Mouse (Mus musculus) neural tube, embryonic 11.5 days (tissue): ENCODE measurements at regions not wholly inside any gene's neighbourhood (a gene's known extent, or its start where the extent isn't known, plus 50 kb on each side); places are given as distances from the start of the nearest gene placed in this dataset.
"Not testable (repeated sequence)": the region's sequence is repeated elsewhere in the genome, so short reads cannot be mapped to it uniquely, and the experiment has no call there.

ENCODE experiments used
- ATAC-seq: fragments of 200-750 bp; cut with Nextera tagmentation; 2 replicates; pipeline ENCODE4 v1.8.0; 2017; ENCODE audit warnings: moderate number of reproducible peaks, mild to moderate bottlenecking, moderate TSS enrichment, moderate library complexity; ENCODE audit not compliant: insufficient read depth, low FRiP score, low TSS enrichment
- DNase-seq: peaks from one replicate; pipeline ENCODE4 v3.0.0-alpha.2; 2015; ENCODE audit warnings: low spot score
- H3K27ac ChIP-seq: fragments of 300-500 bp; sonication (generic); 2 replicates; pipeline ENCODE4 v1.5.1; 2014; ENCODE audit warnings: low read depth, mild to moderate bottlenecking, low read length
- H3K27me3 ChIP-seq: fragments of 300-500 bp; sonication (generic); 2 replicates; pipeline ENCODE4 v1.6.1; 2014; ENCODE audit warnings: mild to moderate bottlenecking, low read length, mixed read lengths; ENCODE audit not compliant: control insufficient read depth, insufficient read depth
- H3K36me3 ChIP-seq: fragments of 300-500 bp; sonication (generic); 2 replicates; pipeline ENCODE4 v1.6.1; 2014; ENCODE audit warnings: mild to moderate bottlenecking, low read length, moderate library complexity, mixed read lengths; ENCODE audit not compliant: control insufficient read depth, insufficient read depth
- H3K4me1 ChIP-seq: fragments of 300-500 bp; sonication (generic); 2 replicates; pipeline ENCODE4 v1.6.1; 2014; ENCODE audit warnings: low read length, mixed read lengths; ENCODE audit not compliant: control insufficient read depth, insufficient read depth
- H3K4me2 ChIP-seq: fragments of 300-500 bp; sonication (generic); 2 replicates; pipeline ENCODE4 v1.6.1; 2014; ENCODE audit warnings: low read depth, mild to moderate bottlenecking, moderate library complexity
- H3K4me3 ChIP-seq: fragments of 300-500 bp; sonication (generic); 2 replicates; pipeline ENCODE4 v1.5.1; 2014; ENCODE audit warnings: low read depth, low read length
- H3K9ac ChIP-seq: fragments of 300-500 bp; sonication (generic); 2 replicates; pipeline ENCODE4 v1.6.1; 2014; ENCODE audit warnings: mild to moderate bottlenecking, low read length
- H3K9me3 ChIP-seq: fragments of 300-500 bp; sonication (generic); 2 replicates; pipeline ENCODE4 v1.6.1; 2016; ENCODE audit warnings: low read length; ENCODE audit not compliant: control insufficient read depth
- WGBS: fragments of 180-500 bp; shearing (Covaris S2); extraction: QIAGEN DNeasy Blood & Tissue Kit; methylation state at CpG from one replicate; pipeline ENCODE4 v1.1.7; 2014; 5-methylcytosine and 5-hydroxymethylcytosine counted together

GRCm38 (mm10) chr9:98228226-98228625, 59.0 kb upstream of the Nmnat3 start:
- ATAC-seq: no peak
- no peak overlapping the region for H3K4me2 ChIP-seq
- no peak overlapping the region for H3K4me3 ChIP-seq
- H3K27me3 ChIP-seq: no peaks in the 10 kb centered on the region
- no peaks in the 10 kb centered on the region for H3K9me3 ChIP-seq
- no peak for DNase-seq
- H3K27ac ChIP-seq: no peak overlapping the region
- H3K36me3 ChIP-seq: no peaks in the 10 kb centered on the region
- no peak overlapping the region for H3K9ac ChIP-seq
- 81% methylated on average over 3 of the region's 3 CpGs for whole genome bisulfite sequencing
- H3K4me1 ChIP-seq: no peaks in the 10 kb centered on the region

DNA sequence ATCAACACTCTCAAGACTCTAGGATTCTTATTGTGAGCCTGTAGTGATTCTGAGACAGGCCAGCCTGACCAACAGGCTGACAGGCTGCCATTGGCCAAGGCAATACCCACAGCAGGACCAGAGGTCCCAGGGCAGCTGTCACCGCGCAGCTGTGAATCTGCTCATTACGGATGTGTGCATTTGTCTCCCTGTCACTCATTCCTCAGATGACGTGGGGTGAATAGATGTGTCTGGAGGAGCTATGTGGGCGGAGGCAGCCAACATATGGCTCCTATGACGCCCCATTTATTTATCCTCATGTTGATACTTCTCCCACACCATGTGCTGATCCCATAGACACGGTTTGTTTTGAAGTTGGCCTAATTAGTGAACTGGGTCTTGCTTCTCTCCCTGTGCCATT, 58.3 kb upstream of the Nmnat3 start:
- H3K9me3 ChIP-seq: no peaks in the 10 kb centered on the region
- no peak for DNase-seq
- H3K4me2 ChIP-seq: no peak overlapping the region
- 61% methylated on average over 7 of the region's 7 CpGs for WGBS
- H3K4me3 ChIP-seq: no peak overlapping the region
- H3K4me1 ChIP-seq: no peaks in the 10 kb centered on the region
- no peak overlapping the region for H3K27ac ChIP-seq
- no peaks in the 10 kb centered on the region for H3K27me3 ChIP-seq
- no peak for ATAC-seq
- no peaks in the 10 kb centered on the region for H3K36me3 ChIP-seq
- no peak overlapping the region for H3K9ac ChIP-seq

- peak; percentile 17 for DNase-seq
- H3K4me1 ChIP-seq, H3K9ac ChIP-seq, H3K4me2 ChIP-seq, ATAC-seq, H3K4me3 ChIP-seq, H3K9me3 ChIP-seq, H3K27ac ChIP-seq, H3K36me3 ChIP-seq, H3K27me3 ChIP-seq: not testable (repeated sequence)
- 42% methylated on average over 2 of the region's 2 CpGs for WGBS
Observed at GRCm38 (mm10) chr9:98234731-98235130, 52.5 kb upstream of the Nmnat3 start.
